ENCODE assay signal across 33 mouse cellular contexts in genomic region chr1:155184191-155184590, GRCm38 (mm10).
"Had no signal": no experiment of that assay in that cellular context is flagged by ENCODE, and none has a peak within 500 bp of the region (broad histone marks: within the 10 kb centered on the region; RNA-seq: fewer than 3 reads in every experiment).

No protein-coding gene starts in this region.

- H3K9ac ChIP-seq: heart, embryonic 13.5 days; heart, embryonic 15.5 days; hindbrain, embryonic 12.5 days; hindbrain, embryonic 13.5 days; hindbrain, embryonic 14.5 days; hindbrain, embryonic 15.5 days; intestine, embryonic 15.5 days; kidney, embryonic 15.5 days had no signal

- H3K27me3 ChIP-seq: heart, embryonic 13.5 days; heart, embryonic 15.5 days; hindbrain, embryonic 12.5 days; hindbrain, embryonic 13.5 days; hindbrain, embryonic 15.5 days; intestine, embryonic 15.5 days; kidney, embryonic 15.5 days had no signal

- H3K4me3 ChIP-seq: heart, embryonic 13.5 days; heart, embryonic 15.5 days; hindbrain, embryonic 10.5 days; hindbrain, embryonic 12.5 days; hindbrain, embryonic 13.5 days; hindbrain, embryonic 15.5 days; intestine, embryonic 15.5 days; kidney, embryonic 15.5 days; layer of hippocampus, adult 2 months; left cerebral cortex, adult 2 months had no signal

- H3K9me3 ChIP-seq: heart, embryonic 13.5 days; heart, embryonic 15.5 days; hindbrain, embryonic 10.5 days; hindbrain, embryonic 12.5 days; hindbrain, embryonic 13.5 days; hindbrain, embryonic 15.5 days; intestine, embryonic 15.5 days; kidney, embryonic 15.5 days had no signal

- H3K4me1 ChIP-seq: heart, embryonic 15.5 days; hindbrain, embryonic 10.5 days; hindbrain, embryonic 12.5 days; hindbrain, embryonic 13.5 days; hindbrain, embryonic 15.5 days; intestine, embryonic 15.5 days; kidney, embryonic 15.5 days had no signal

- H3K4me2 ChIP-seq: heart, embryonic 13.5 days; heart, embryonic 15.5 days; hindbrain, embryonic 12.5 days; hindbrain, embryonic 13.5 days; hindbrain, embryonic 14.5 days; hindbrain, embryonic 15.5 days; intestine, embryonic 15.5 days; kidney, embryonic 15.5 days had no signal

- H3K27ac ChIP-seq: heart, embryonic 15.5 days; hindbrain, embryonic 10.5 days; hindbrain, embryonic 12.5 days; hindbrain, embryonic 13.5 days; hindbrain, embryonic 14.5 days; hindbrain, embryonic 15.5 days; hindbrain, postnatal 0 days; intestine, embryonic 15.5 days; kidney, embryonic 15.5 days; kidney, postnatal 0 days; left cerebral cortex, adult 2 months had no signal

- DNase-seq: heart, postnatal 10 days; heart, postnatal 14 days; heart, postnatal 36 days; heart, postnatal 4 days; kidney, adult 11 months; kidney, adult 18-20 months; kidney, adult 2 months; kidney, adult 8-10 months; kidney, adult 9 months; kidney, postnatal 10 days; kidney, postnatal 14 days; kidney, postnatal 25 days; kidney, postnatal 36 days; kidney, postnatal 4 days; layer of hippocampus, adult 9-11 months; layer of hippocampus, postnatal 36 days had no signal

- ATAC-seq: hindbrain, embryonic 16.5 days; hindbrain, postnatal 0 days; inflammation-experienced regulatory T-cells, adult 6 months; intestine, embryonic 15.5 days; intestine, embryonic 16.5 days; intestine, postnatal 0 days had no signal
